Mouse (Mus musculus) cerebellum, adult 2 months (tissue): ENCODE results near the gene Hrh1. TPM values are rescaled to one million over a fixed set of nuclear protein-coding genes. Genes with fewer than 3 reads are reported as not detected.

Experiments
- DNase-seq, 2 experiments: peaks; one replicate each; pipeline ENCODE4 v3.0.0; 2021
- H3K27ac ChIP-seq: fragments of 200-500 bp; 2 replicates; pipeline ENCODE4 v1.5.1; 2012; ENCODE audit warnings: low read length, control low read depth, inconsistent platforms; ENCODE audit not compliant: insufficient read depth
- H3K27me3 ChIP-seq: fragments of 200-500 bp; 2 replicates; pipeline ENCODE4 v1.6.1; 2012; ENCODE audit warnings: inconsistent platforms, mild to moderate bottlenecking, low read length, moderate library complexity; ENCODE audit not compliant: control insufficient read depth, insufficient read depth
- H3K4me1 ChIP-seq: fragments of 200-500 bp; 2 replicates; pipeline ENCODE4 v1.6.1; 2011; ENCODE audit warnings: low read length; ENCODE audit not compliant: control insufficient read depth, insufficient read depth
- H3K4me3 ChIP-seq: fragments of 200-500 bp; replicated peaks from 2 replicates; pipeline ENCODE3; 2011; ENCODE audit warnings: mild to moderate bottlenecking, low read depth, low read length, control low read depth; ENCODE audit not compliant: insufficient read depth
- CTCF ChIP-seq: fragments of 200-500 bp; IDR thresholded peaks from 2 replicates; pipeline ENCODE4 v1.5.1; 2011; ENCODE audit warnings: low read depth, mild to moderate bottlenecking, control low read depth, low read length, moderate library complexity, borderline replicate concordance; ENCODE audit not compliant: insufficient read depth
- POLR2A ChIP-seq: fragments of 200-500 bp; IDR thresholded peaks from 2 replicates; pipeline ENCODE4 v1.6.1; 2011; ENCODE audit warnings: low read length, control low read depth, borderline replicate concordance; ENCODE audit not compliant: insufficient read depth
- WGBS: fragments of 180-500 bp; shearing (Covaris S2); methylation state at CpG from one replicate; pipeline ENCODE4 v1.1.7; 2018; 5-methylcytosine and 5-hydroxymethylcytosine counted together
- polyA plus RNA-seq: library from polyadenylated mRNA; depleted of rRNA; stranded (reverse); fragments of >200 nt; gene quantifications from 2 replicates; pipeline ENCODE4 v1.2.3, GENCODE M21; 2012

Hrh1 gene
- polyA plus RNA-seq, 1 experiment: 8.1 TPM

GRCm38 (mm10) chr6:114407049-114407448 is 9.3 kb downstream of the Hrh1 start:
- H3K27ac ChIP-seq: no peak overlapping the region
- 78% methylated on average over 7 of the region's 7 CpGs for WGBS

GRCm38 (mm10) chr6:114408278-114408677 is 10.5 kb downstream of the Hrh1 start:
- no peaks in the 10 kb centered on the region for H3K4me1 ChIP-seq
- TF ChIP-seq POLR2A: no peak
- no peak for TF ChIP-seq CTCF
- no peak overlapping the region for H3K4me3 ChIP-seq
- no peaks in the 10 kb centered on the region for H3K27me3 ChIP-seq
- no peak overlapping the region for H3K27ac ChIP-seq
- no peak for DNase-seq
- 32% methylated on average over 17 of the region's 17 CpGs for WGBS

More at GRCm38 (mm10) chr6:114407049-114407448, 9.3 kb downstream of the Hrh1 start:
- H3K27me3 ChIP-seq: no peaks in the 10 kb centered on the region
- H3K4me1 ChIP-seq: no peaks in the 10 kb centered on the region
- DNase-seq: no peak
- H3K4me3 ChIP-seq: no peak overlapping the region
- no peak for TF ChIP-seq CTCF
- no peak for TF ChIP-seq POLR2A

- H3K27ac ChIP-seq: no peak overlapping the region
- 82% methylated on average over 8 of the region's 8 CpGs for WGBS
- no peaks in the 10 kb centered on the region for H3K27me3 ChIP-seq
Observed at GRCm38 (mm10) chr6:114411913-114412312, 14.2 kb downstream of the Hrh1 start.

GRCm38 (mm10) chr6:114414510-114414909 is 16.8 kb downstream of the Hrh1 start:
- Histone ChIP-seq H3K27me3 (no peaks in the 10 kb centered on the region), H3K27ac (no peak overlapping the region), H3K4me1 (no peaks in the 10 kb centered on the region), H3K4me3 (no peak overlapping the region)
- no peak for DNase-seq
- TF ChIP-seq CTCF (no peak), POLR2A (no peak)
- WGBS: 18% methylated on average over 8 of the region's 8 CpGs

More at GRCm38 (mm10) chr6:114411913-114412312, 14.2 kb downstream of the Hrh1 start:
- no peak overlapping the region for H3K4me3 ChIP-seq
- H3K4me1 ChIP-seq: no peaks in the 10 kb centered on the region
- TF ChIP-seq POLR2A: no peak
- TF ChIP-seq CTCF: no peak
- no peak for DNase-seq

GRCm38 (mm10) chr6:114418037-114418436 is 20.3 kb downstream of the Hrh1 start:
- Histone ChIP-seq H3K4me1 (no peaks in the 10 kb centered on the region), H3K27ac (no peak overlapping the region), H3K27me3 (no peaks in the 10 kb centered on the region), H3K4me3 (no peak overlapping the region)
- WGBS: 65% methylated on average over 2 of the region's 2 CpGs
- TF ChIP-seq CTCF: no peak
- TF ChIP-seq POLR2A: no peak
- no peak for DNase-seq

- no peak overlapping the region for H3K27ac ChIP-seq
- H3K27me3 ChIP-seq: no peaks in the 10 kb centered on the region
- TF ChIP-seq CTCF (no peak), POLR2A (no peak)
- no peak for DNase-seq
- no peaks in the 10 kb centered on the region for H3K4me1 ChIP-seq
- H3K4me3 ChIP-seq: no peak overlapping the region
Observed at GRCm38 (mm10) chr6:114421061-114421460, 23.3 kb downstream of the Hrh1 start.

GRCm38 (mm10) chr6:114423051-114423676 is 25.4 kb downstream of the Hrh1 start:
- TF ChIP-seq CTCF: no peak
- no peak for TF ChIP-seq POLR2A
- 39% methylated on average over 9 of the region's 9 CpGs for WGBS
- H3K4me3 ChIP-seq: no peak overlapping the region

GRCm38 (mm10) chr6:114425343-114425742 is 27.6 kb downstream of the Hrh1 start:
- H3K4me1 ChIP-seq: no peaks in the 10 kb centered on the region
- no peak overlapping the region for H3K27ac ChIP-seq
- no peaks in the 10 kb centered on the region for H3K27me3 ChIP-seq
- 68% methylated on average over 5 of the region's 5 CpGs for WGBS
- TF ChIP-seq CTCF: no peak
- no peak for TF ChIP-seq POLR2A
- DNase-seq: no peak
- no peak overlapping the region for H3K4me3 ChIP-seq

More at GRCm38 (mm10) chr6:114423051-114423676, 25.4 kb downstream of the Hrh1 start:
- no peaks in the 10 kb centered on the region for H3K27me3 ChIP-seq
- H3K27ac ChIP-seq: no peak overlapping the region
- H3K4me1 ChIP-seq: no peaks in the 10 kb centered on the region
- DNase-seq: no peak
